Mouse (Mus musculus): ENCODE data around the gene Ccdc194. TPM values are rescaled to one million over a fixed set of nuclear protein-coding genes. Genes with fewer than 3 reads are reported as not detected.
A peak's percentile ranks its signal among the peaks of the same experiment; 100 is the strongest.

Ccdc194 gene
- polyA plus RNA-seq, 1 experiment from 2014 or later = not detected

GRCm38 (mm10) chr8:71558071-71558957 lies 32.8 kb upstream of the Ccdc194 start, which contains the start of gene Tmem221:
Tmem221 (minus strand) TSS chr8:71558871.
- Histone ChIP-seq H3K4me2 (ENCODE audit: low read length) (peak within 1 kb of the TSS; percentile 41), H3K27ac (ENCODE audit: low read length) (no peak within 1 kb of the TSS), H3K9me3 (ENCODE audit: control insufficient read depth, low read length) (no peaks in the 10 kb centered on the region), H3K9ac (replicated peaks; ENCODE audit: low read depth, low read length) (no peak within 1 kb of the TSS), H3K36me3 (ENCODE audit: control insufficient read depth, insufficient read depth) (no peaks in the 10 kb centered on the region), H3K4me3 (replicated peaks; ENCODE audit: low read length) (peak within 1 kb of the TSS; percentile 28), H3K4me1 (replicated peaks; ENCODE audit: control insufficient read depth, insufficient read depth, low read length) (peaks cover 13% of the 10 kb centered on the region), H3K27me3 (replicated peaks; ENCODE audit: control insufficient read depth, insufficient read depth, low read length) (peaks cover 67% of the 10 kb centered on the region)
- ATAC-seq = no peak
- WGBS = 5% methylated on average over 70 of the region's 70 CpGs

- H3K4me1 ChIP-seq (replicated peaks; ENCODE audit: control insufficient read depth, insufficient read depth, low read length) = peaks cover 7% of the 10 kb centered on the region
- ATAC-seq = no peak
- no peaks in the 10 kb centered on the region for H3K9me3 ChIP-seq (ENCODE audit: control insufficient read depth, low read length)
- H3K4me2 ChIP-seq (ENCODE audit: low read length) = no peak overlapping the region
- H3K27me3 ChIP-seq (replicated peaks; ENCODE audit: control insufficient read depth, insufficient read depth, low read length) = peaks cover 39% of the 10 kb centered on the region
- H3K4me3 ChIP-seq (replicated peaks; ENCODE audit: low read length) = no peak overlapping the region
- H3K9ac ChIP-seq (replicated peaks; ENCODE audit: low read depth, low read length) = no peak overlapping the region
- no peak overlapping the region for H3K27ac ChIP-seq (ENCODE audit: low read length)
- WGBS = 81% methylated on average over 2 of the region's 2 CpGs
- H3K36me3 ChIP-seq (ENCODE audit: control insufficient read depth, insufficient read depth) = no peaks in the 10 kb centered on the region
Observed at GRCm38 (mm10) chr8:71554644-71555043, 29.1 kb upstream of the Ccdc194 start.

DNA sequence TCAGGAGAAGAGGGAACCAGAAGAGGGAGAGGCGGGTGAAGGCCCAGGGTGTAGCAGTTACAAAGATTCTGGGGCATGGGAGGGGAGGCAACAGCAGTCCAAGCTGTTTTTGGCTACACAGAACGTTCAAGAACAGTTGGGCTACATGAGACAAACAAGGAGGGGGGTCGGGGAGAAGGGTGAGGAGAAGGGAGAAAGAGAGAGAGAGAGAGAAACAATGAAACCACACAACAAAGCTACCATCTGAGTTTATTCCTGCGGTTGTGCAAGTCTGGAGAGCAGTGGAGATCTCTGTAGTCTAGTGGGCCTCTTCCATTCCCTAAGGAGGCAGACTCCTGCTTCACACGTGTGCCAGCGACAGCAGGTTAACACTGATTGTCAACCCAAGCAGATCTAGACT lies 28.5 kb upstream of the Ccdc194 start:
- 66% methylated on average over 6 of the region's 6 CpGs for WGBS
- no peaks in the 10 kb centered on the region for H3K9me3 ChIP-seq (ENCODE audit: control insufficient read depth, low read length)

GRCm38 (mm10) chr8:71552770-71553169 lies 27.3 kb upstream of the Ccdc194 start:
- Histone ChIP-seq H3K4me2 (ENCODE audit: low read length) (no peak overlapping the region), H3K4me3 (replicated peaks; ENCODE audit: low read length) (no peak overlapping the region), H3K27me3 (replicated peaks; ENCODE audit: control insufficient read depth, insufficient read depth, low read length) (peaks cover 21% of the 10 kb centered on the region), H3K9me3 (ENCODE audit: control insufficient read depth, low read length) (no peaks in the 10 kb centered on the region), H3K9ac (replicated peaks; ENCODE audit: low read depth, low read length) (no peak overlapping the region), H3K36me3 (ENCODE audit: control insufficient read depth, insufficient read depth) (peaks cover 4% of the 10 kb centered on the region; the same call in 1 of the 2 replicates), H3K4me1 (replicated peaks; ENCODE audit: control insufficient read depth, insufficient read depth, low read length) (no peaks in the 10 kb centered on the region), H3K27ac (ENCODE audit: low read length) (no peak overlapping the region)
- no peak for ATAC-seq
- WGBS = 68% methylated on average over 6 of the region's 6 CpGs

More for the DNA sequence above, 28.5 kb upstream of the Ccdc194 start:
- peaks cover 7% of the 10 kb centered on the region for H3K4me1 ChIP-seq (replicated peaks; ENCODE audit: control insufficient read depth, insufficient read depth, low read length)
- peaks cover 33% of the 10 kb centered on the region for H3K27me3 ChIP-seq (replicated peaks; ENCODE audit: control insufficient read depth, insufficient read depth, low read length)
- no peak overlapping the region for H3K4me3 ChIP-seq (replicated peaks; ENCODE audit: low read length)
- H3K4me2 ChIP-seq (ENCODE audit: low read length) = no peak overlapping the region
- ATAC-seq = no peak
- H3K27ac ChIP-seq (ENCODE audit: low read length) = no peak overlapping the region
- H3K9ac ChIP-seq (replicated peaks; ENCODE audit: low read depth, low read length) = no peak overlapping the region
- H3K36me3 ChIP-seq (ENCODE audit: control insufficient read depth, insufficient read depth) = no peaks in the 10 kb centered on the region

GRCm38 (mm10) chr8:71550754-71551153 lies 25.2 kb upstream of the Ccdc194 start:
- H3K9me3 ChIP-seq (ENCODE audit: control insufficient read depth, low read length) = no peaks in the 10 kb centered on the region
- no peak overlapping the region for H3K4me3 ChIP-seq (replicated peaks; ENCODE audit: low read length)
- WGBS = 71% methylated on average over 7 of the region's 7 CpGs
- ATAC-seq = no peak
- no peak overlapping the region for H3K4me2 ChIP-seq (ENCODE audit: low read length)
- no peak overlapping the region for H3K9ac ChIP-seq (replicated peaks; ENCODE audit: low read depth, low read length)
- H3K27ac ChIP-seq (ENCODE audit: low read length) = no peak overlapping the region
- H3K4me1 ChIP-seq (replicated peaks; ENCODE audit: control insufficient read depth, insufficient read depth, low read length) = no peaks in the 10 kb centered on the region
- H3K27me3 ChIP-seq (replicated peaks; ENCODE audit: control insufficient read depth, insufficient read depth, low read length) = peaks cover 1% of the 10 kb centered on the region; the same call in 1 of the 2 replicates
- H3K36me3 ChIP-seq (ENCODE audit: control insufficient read depth, insufficient read depth) = peaks cover 4% of the 10 kb centered on the region; the same call in 1 of the 2 replicates

DNA sequence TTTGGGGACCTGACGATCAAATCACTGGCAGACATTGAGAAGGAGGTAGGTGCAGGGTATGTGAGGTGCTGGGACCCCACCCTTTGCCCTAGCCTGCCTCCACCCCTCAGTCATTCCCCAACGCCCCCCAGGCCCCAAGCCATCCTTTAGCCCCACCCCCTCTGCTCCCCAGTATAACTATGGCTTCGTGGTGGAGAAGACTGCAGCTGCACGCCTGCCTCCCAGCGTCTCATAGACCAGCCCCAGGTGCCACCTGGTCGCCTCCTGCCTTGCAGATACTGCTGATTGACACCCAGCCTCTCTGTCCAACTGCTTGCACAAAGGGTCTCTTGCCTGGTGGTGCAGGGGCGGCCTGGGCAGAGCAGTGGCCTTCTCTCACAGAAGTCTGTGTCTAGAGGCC lies 22.1 kb upstream of the Ccdc194 start:
- Histone ChIP-seq H3K4me2 (ENCODE audit: low read length) (no peak overlapping the region), H3K4me1 (replicated peaks; ENCODE audit: control insufficient read depth, insufficient read depth, low read length) (peaks cover 9% of the 10 kb centered on the region), H3K36me3 (ENCODE audit: control insufficient read depth, insufficient read depth) (peaks cover 7% of the 10 kb centered on the region; the same call in 1 of the 2 replicates), H3K27ac (ENCODE audit: low read length) (no peak overlapping the region), H3K27me3 (replicated peaks; ENCODE audit: control insufficient read depth, insufficient read depth, low read length) (no peaks in the 10 kb centered on the region), H3K9me3 (ENCODE audit: control insufficient read depth, low read length) (no peaks in the 10 kb centered on the region), H3K4me3 (replicated peaks; ENCODE audit: low read length) (no peak overlapping the region), H3K9ac (replicated peaks; ENCODE audit: low read depth, low read length) (no peak overlapping the region)
- no peak for ATAC-seq
- WGBS = 82% methylated on average over 7 of the region's 7 CpGs

DNA sequence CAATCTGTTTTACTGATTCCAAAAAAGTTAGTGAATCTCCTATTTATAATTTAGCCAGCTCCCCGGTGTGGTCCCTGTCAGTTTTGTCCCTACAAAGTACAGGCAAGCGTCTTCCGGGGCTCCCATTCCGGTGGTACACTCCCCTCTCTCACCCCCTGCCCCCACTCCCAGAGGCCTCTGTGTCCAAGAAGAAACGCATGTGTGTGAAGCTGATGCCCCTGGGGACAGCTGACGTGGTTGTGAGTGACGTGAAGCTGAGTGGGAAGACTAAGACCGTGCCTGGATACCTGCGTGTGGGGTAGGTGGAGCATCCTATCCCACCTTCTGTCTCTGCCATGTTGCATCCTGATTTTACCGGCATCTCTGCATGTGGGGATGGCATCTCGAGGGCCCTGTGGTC lies 19.5 kb upstream of the Ccdc194 start:
- Histone ChIP-seq H3K36me3 (ENCODE audit: control insufficient read depth, insufficient read depth) (peaks cover 7% of the 10 kb centered on the region; the same call in 1 of the 2 replicates), H3K27me3 (replicated peaks; ENCODE audit: control insufficient read depth, insufficient read depth, low read length) (no peaks in the 10 kb centered on the region), H3K9ac (replicated peaks; ENCODE audit: low read depth, low read length) (no peak overlapping the region), H3K4me3 (replicated peaks; ENCODE audit: low read length) (no peak overlapping the region), H3K27ac (ENCODE audit: low read length) (no peak overlapping the region), H3K9me3 (ENCODE audit: control insufficient read depth, low read length) (no peaks in the 10 kb centered on the region), H3K4me1 (replicated peaks; ENCODE audit: control insufficient read depth, insufficient read depth, low read length) (peaks cover 9% of the 10 kb centered on the region), H3K4me2 (ENCODE audit: low read length) (no peak overlapping the region)
- WGBS = 92% methylated on average over 11 of the region's 11 CpGs
- ATAC-seq = no peak

GRCm38 (mm10) chr8:71543755-71544154 lies 18.2 kb upstream of the Ccdc194 start:
- Histone ChIP-seq H3K9me3 (ENCODE audit: control insufficient read depth, low read length) (no peaks in the 10 kb centered on the region), H3K4me1 (replicated peaks; ENCODE audit: control insufficient read depth, insufficient read depth, low read length) (peaks cover 9% of the 10 kb centered on the region), H3K27ac (ENCODE audit: low read length) (no peak overlapping the region), H3K4me2 (ENCODE audit: low read length) (peak overlapping the region; percentile 93), H3K36me3 (ENCODE audit: control insufficient read depth, insufficient read depth) (peaks cover 7% of the 10 kb centered on the region; the same call in 1 of the 2 replicates), H3K9ac (replicated peaks; ENCODE audit: low read depth, low read length) (peak overlapping the region; percentile 83), H3K4me3 (replicated peaks; ENCODE audit: low read length) (peak overlapping the region; percentile 80), H3K27me3 (replicated peaks; ENCODE audit: control insufficient read depth, insufficient read depth, low read length) (no peaks in the 10 kb centered on the region)
- ATAC-seq = no peak
- WGBS = 94% methylated on average over 9 of the region's 9 CpGs

GRCm38 (mm10) chr8:71542632-71543343 lies 17.3 kb upstream of the Ccdc194 start, which contains the start of gene Mvb12a:
Mvb12a (plus strand) TSS chr8:71542922.
- Histone ChIP-seq H3K9ac (replicated peaks; ENCODE audit: low read depth, low read length) (peak within 1 kb of the TSS; percentile 83), H3K27me3 (replicated peaks; ENCODE audit: control insufficient read depth, insufficient read depth, low read length) (no peaks in the 10 kb centered on the region; the same call in 1 of the 2 replicates), H3K36me3 (ENCODE audit: control insufficient read depth, insufficient read depth) (peaks cover 3% of the 10 kb centered on the region; the same call in 1 of the 2 replicates), H3K4me1 (replicated peaks; ENCODE audit: control insufficient read depth, insufficient read depth, low read length) (peaks cover 9% of the 10 kb centered on the region), H3K4me3 (replicated peaks; ENCODE audit: low read length) (peak within 1 kb of the TSS; percentile 80), H3K4me2 (ENCODE audit: low read length) (peak within 1 kb of the TSS; percentile 93), H3K9me3 (ENCODE audit: control insufficient read depth, low read length) (no peaks in the 10 kb centered on the region), H3K27ac (ENCODE audit: low read length) (no peak within 1 kb of the TSS)
- peak; percentile 97 for ATAC-seq
- under 1% methylated on average over 55 of the region's 55 CpGs for WGBS

All from forebrain, embryonic 16.5 days (tissue).